In the genomic region with DNA sequence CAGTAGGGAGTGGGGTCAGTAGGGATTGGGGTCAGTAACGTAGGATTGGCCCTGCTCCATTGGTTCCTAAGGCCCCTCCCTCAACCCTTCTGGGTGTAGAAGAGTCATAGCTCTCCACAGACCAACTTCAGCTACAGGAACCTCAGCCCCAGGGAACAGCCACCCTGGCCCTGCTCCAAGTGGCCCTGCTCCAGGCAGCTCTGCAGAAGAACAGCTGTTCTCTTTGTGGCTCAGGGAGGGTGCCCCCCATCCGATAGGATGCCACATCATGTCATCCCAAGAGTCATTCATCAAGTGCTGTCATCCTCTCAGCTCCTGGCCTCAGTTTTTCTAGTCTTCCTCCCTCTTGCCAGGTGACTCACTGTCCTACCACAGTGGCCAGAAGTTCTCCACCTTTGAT, we compare ENCODE assay signal across 9 mouse cellular contexts. TPM values are rescaled to one million over a fixed set of nuclear protein-coding genes. Genes with fewer than 3 reads are reported as not detected.
DNase-seq lines count a peak whose midpoint lies in the region; ATAC-seq lines count a peak whose summit lies in the region.
"Had no signal": no experiment of that assay in that cellular context is flagged by ENCODE, and none has a peak within 500 bp of the region (broad histone marks: within the 10 kb centered on the region; RNA-seq: fewer than 3 reads in every experiment).

No protein-coding gene starts in this region.

- no peak overlapping the region for H3K4me3 ChIP-seq in forebrain, embryonic 13.5 days
- no peak overlapping the region for H3K4me3 ChIP-seq in forebrain, embryonic 10.5 days
- no peak overlapping the region for H3K4me3 ChIP-seq in heart, embryonic 14.5 days (ENCODE audit: control insufficient read depth in 1 of 2, insufficient read depth in 1 of 2, low read depth in 1 of 2, low read length in 2 of 2)
- peak overlapping the region; percentile 58 for H3K4me3 ChIP-seq in limb, embryonic 13.5 days
- no peak overlapping the region for H3K4me3 ChIP-seq in liver, embryonic 11.5 days (ENCODE audit: low read depth, low read length)
- H3K4me3 ChIP-seq: liver, embryonic 13.5 days had no signal

- no peak for DNase-seq in forebrain, embryonic 10.5 days (ENCODE audit: extremely low spot score, low spot score)
- peak; percentile 72 to 75 for DNase-seq in right cerebral cortex, postnatal 10 days (ENCODE audit: low spot score in 2 of 2)
- DNase-seq in right cerebral cortex, postnatal 36 days (ENCODE audit: low spot score in 2 of 2) = no peak
- no peak for DNase-seq in liver, embryonic 11.5 days (ENCODE audit: low spot score)
- no peak for DNase-seq in frontal cortex, postnatal 36 days (ENCODE audit: low spot score in 2 of 2)
- DNase-seq: liver, embryonic 13.5 days had no signal

- H3K4me2 ChIP-seq in forebrain, embryonic 13.5 days = peak overlapping the region; percentile 57; the same call in 1 of the 2 replicates
- peak overlapping the region; percentile 56; the same call in 1 of the 2 replicates for H3K4me2 ChIP-seq in heart, embryonic 14.5 days (ENCODE audit: low read length)
- peak overlapping the region; percentile 95 for H3K4me2 ChIP-seq in limb, embryonic 13.5 days (replicated peaks)
- no peak overlapping the region for H3K4me2 ChIP-seq in liver, embryonic 11.5 days
- H3K4me2 ChIP-seq: liver, embryonic 13.5 days had no signal

- no peak overlapping the region for H3K9ac ChIP-seq in forebrain, embryonic 13.5 days
- H3K9ac ChIP-seq in heart, embryonic 14.5 days (ENCODE audit: low read length) = no peak overlapping the region
- H3K9ac ChIP-seq in limb, embryonic 13.5 days = no peak overlapping the region
- H3K9ac ChIP-seq in liver, embryonic 11.5 days (ENCODE audit: low read depth, low read length) = no peak overlapping the region
- H3K9ac ChIP-seq: liver, embryonic 13.5 days had no signal

- H3K27me3 ChIP-seq in forebrain, embryonic 13.5 days = no peaks in the 10 kb centered on the region
- H3K27me3 ChIP-seq in forebrain, embryonic 10.5 days (ENCODE audit: poor library complexity, severe bottlenecking) = no peaks in the 10 kb centered on the region
- H3K27me3 ChIP-seq in heart, embryonic 14.5 days (ENCODE audit: control insufficient read depth, insufficient read depth, low read length) = no peaks in the 10 kb centered on the region
- H3K27me3 ChIP-seq in limb, embryonic 13.5 days = no peaks in the 10 kb centered on the region
- H3K27me3 ChIP-seq in liver, embryonic 11.5 days (replicated peaks; ENCODE audit: control insufficient read depth, insufficient read depth, low read length) = peaks cover 7% of the 10 kb centered on the region; the same call in 1 of the 2 replicates
- H3K27me3 ChIP-seq: liver, embryonic 13.5 days had no signal

- H3K4me1 ChIP-seq in forebrain, embryonic 13.5 days = peaks cover 77% of the 10 kb centered on the region
- H3K4me1 ChIP-seq in forebrain, embryonic 10.5 days = peaks cover 68% of the 10 kb centered on the region
- H3K4me1 ChIP-seq in heart, embryonic 14.5 days (ENCODE audit: control insufficient read depth in 2 of 2, insufficient read depth in 2 of 2, low read length in 2 of 2) = peaks cover 25 to 28% of the 10 kb centered on the region in 2 experiments; a peak in 3 of 4 replicates
- peaks cover 80% of the 10 kb centered on the region for H3K4me1 ChIP-seq in limb, embryonic 13.5 days
- H3K4me1 ChIP-seq in liver, embryonic 11.5 days (replicated peaks; ENCODE audit: control insufficient read depth, insufficient read depth, low read length) = no peaks in the 10 kb centered on the region; the same call in 1 of the 2 replicates

- H3K9me3 ChIP-seq in forebrain, embryonic 13.5 days (replicated peaks) = no peaks in the 10 kb centered on the region
- H3K9me3 ChIP-seq in forebrain, embryonic 10.5 days = no peaks in the 10 kb centered on the region
- no peaks in the 10 kb centered on the region for H3K9me3 ChIP-seq in heart, embryonic 14.5 days (ENCODE audit: control insufficient read depth, low read length)
- no peaks in the 10 kb centered on the region for H3K9me3 ChIP-seq in limb, embryonic 13.5 days
- no peaks in the 10 kb centered on the region for H3K9me3 ChIP-seq in liver, embryonic 11.5 days (ENCODE audit: control insufficient read depth, low read length)
- H3K9me3 ChIP-seq: liver, embryonic 13.5 days had no signal

- peaks cover 53% of the 10 kb centered on the region for H3K36me3 ChIP-seq in forebrain, embryonic 13.5 days (ENCODE audit: poor library complexity, severe bottlenecking)
- peaks cover 61% of the 10 kb centered on the region for H3K36me3 ChIP-seq in forebrain, embryonic 10.5 days (replicated peaks)
- peaks cover 46% of the 10 kb centered on the region for H3K36me3 ChIP-seq in heart, embryonic 14.5 days (ENCODE audit: control insufficient read depth, insufficient read depth, low read length)
- peaks cover 56% of the 10 kb centered on the region for H3K36me3 ChIP-seq in limb, embryonic 13.5 days
- H3K36me3 ChIP-seq in liver, embryonic 11.5 days (ENCODE audit: control insufficient read depth, insufficient read depth, low read length) = peaks cover 25% of the 10 kb centered on the region; the same call in 1 of the 2 replicates

- 26% methylated on average over 1 of the region's 2 CpGs for WGBS in forebrain, embryonic 13.5 days
- WGBS in forebrain, embryonic 10.5 days = 94% methylated on average over 2 of the region's 2 CpGs
- WGBS in heart, embryonic 14.5 days = 25% methylated on average over 2 of the region's 2 CpGs
- WGBS in limb, embryonic 13.5 days = 63% methylated on average over 2 of the region's 2 CpGs
- WGBS in liver, embryonic 11.5 days = 54% methylated on average over 2 of the region's 2 CpGs

- peak overlapping the region; percentile 68 for H3K27ac ChIP-seq in forebrain, embryonic 13.5 days
- no peak overlapping the region for H3K27ac ChIP-seq in forebrain, embryonic 10.5 days
- H3K27ac ChIP-seq in heart, embryonic 14.5 days (replicated peaks in 1 of 2; ENCODE audit: control insufficient read depth in 1 of 2, insufficient read depth in 1 of 2, low read depth in 2 of 2, low read length in 2 of 2) = no peak overlapping the region; a peak in 1 of 4 replicates
- no peak overlapping the region for H3K27ac ChIP-seq in limb, embryonic 13.5 days
- no peak overlapping the region for H3K27ac ChIP-seq in liver, embryonic 11.5 days (ENCODE audit: low read depth, low read length)
- H3K27ac ChIP-seq: liver, embryonic 13.5 days had no signal

- peak; percentile 11; the same call in 1 of the 2 replicates for ATAC-seq in forebrain, embryonic 13.5 days
- peak; percentile 28; the same call in 1 of the 2 replicates for ATAC-seq in heart, embryonic 14.5 days (ENCODE audit: insufficient number of reproducible peaks, insufficient read depth, low FRiP score, low read depth)
- ATAC-seq in limb, embryonic 13.5 days (ENCODE audit: low FRiP score, low read depth) = no peak
- no peak for ATAC-seq in liver, embryonic 11.5 days (replicated peaks; ENCODE audit: low FRiP score)

RNA-seq across cellular contexts. Expression of gene Mfap4, which starts 2.2 kb away (rescaled TPM):
- polyA plus RNA-seq in forebrain, embryonic 13.5 days (2015; fragmentation: Nextera tagmentation; extraction: Ambion mirVana) = 56.9 and 57.1 TPM in 2 replicates
- polyA plus RNA-seq in forebrain, embryonic 10.5 days (2016; fragmentation: Nextera tagmentation; extraction: Ambion mirVana) = 50.9 and 53.9 TPM in 2 replicates
- polyA plus RNA-seq in heart, embryonic 14.5 days (2014; fragmentation: Nextera tagmentation; extraction: Ambion mirVana) = 123 and 146 TPM in 2 replicates
- 319 TPM in 2 replicates for polyA plus RNA-seq in limb, embryonic 13.5 days (2015; fragmentation: Nextera tagmentation; extraction: Ambion mirVana)
- polyA plus RNA-seq in liver, embryonic 11.5 days (2014; fragmentation: Nextera tagmentation; extraction: Ambion mirVana) = 36.5 and 39.1 TPM in 2 replicates

RNA-seq across cellular contexts. Expression of gene Mapk7, which starts 6.8 kb away (rescaled TPM):
- 91.2 and 96.8 TPM in 2 replicates for polyA plus RNA-seq in forebrain, embryonic 13.5 days (2015; fragmentation: Nextera tagmentation; extraction: Ambion mirVana)
- 82.8 and 84.4 TPM in 2 replicates for polyA plus RNA-seq in forebrain, embryonic 10.5 days (2016; fragmentation: Nextera tagmentation; extraction: Ambion mirVana)
- polyA plus RNA-seq in heart, embryonic 14.5 days (2014; fragmentation: Nextera tagmentation; extraction: Ambion mirVana) = 18.6 and 23.2 TPM in 2 replicates
- 87.3 and 87.8 TPM in 2 replicates for polyA plus RNA-seq in limb, embryonic 13.5 days (2015; fragmentation: Nextera tagmentation; extraction: Ambion mirVana)
- 25.1 and 27.6 TPM in 2 replicates for polyA plus RNA-seq in liver, embryonic 11.5 days (2014; fragmentation: Nextera tagmentation; extraction: Ambion mirVana)

RNA-seq across cellular contexts. Expression of gene B9d1, which starts 17.5 kb away (rescaled TPM):
- polyA plus RNA-seq in forebrain, embryonic 13.5 days (2015; fragmentation: Nextera tagmentation; extraction: Ambion mirVana) = 43.4 and 48.2 TPM in 2 replicates
- 53.0 and 53.3 TPM in 2 replicates for polyA plus RNA-seq in forebrain, embryonic 10.5 days (2016; fragmentation: Nextera tagmentation; extraction: Ambion mirVana)
- 13.3 and 15.3 TPM in 2 replicates for polyA plus RNA-seq in heart, embryonic 14.5 days (2014; fragmentation: Nextera tagmentation; extraction: Ambion mirVana)
- 31.9 and 32.6 TPM in 2 replicates for polyA plus RNA-seq in limb, embryonic 13.5 days (2015; fragmentation: Nextera tagmentation; extraction: Ambion mirVana)
- 10.2 and 11.1 TPM in 2 replicates for polyA plus RNA-seq in liver, embryonic 11.5 days (2014; fragmentation: Nextera tagmentation; extraction: Ambion mirVana)

RNA-seq across cellular contexts. Expression of gene Rnf112, which starts 33.5 kb away (rescaled TPM):
- polyA plus RNA-seq in forebrain, embryonic 13.5 days (2015; fragmentation: Nextera tagmentation; extraction: Ambion mirVana) = 10.1 and 12.2 TPM in 2 replicates
- 0.26 and 0.36 TPM in 2 replicates for polyA plus RNA-seq in forebrain, embryonic 10.5 days (2016; fragmentation: Nextera tagmentation; extraction: Ambion mirVana)
- polyA plus RNA-seq in heart, embryonic 14.5 days (2014; fragmentation: Nextera tagmentation; extraction: Ambion mirVana) = 0.15 TPM in 1 of 2 replicates, not detected in the other
- 0.60 and 0.61 TPM in 2 replicates for polyA plus RNA-seq in limb, embryonic 13.5 days (2015; fragmentation: Nextera tagmentation; extraction: Ambion mirVana)
- 0.27 and 0.34 TPM in 2 replicates for polyA plus RNA-seq in liver, embryonic 11.5 days (2014; fragmentation: Nextera tagmentation; extraction: Ambion mirVana)

Comparison
In these comparisons a context has a peak if more than half of its experiments do, and no peak if none do; other contexts are left out.
1. DNase-seq: peak in right cerebral cortex, postnatal 10 days (2 of 2); none in forebrain, embryonic 10.5 days (single experiment), right cerebral cortex, postnatal 36 days (0 of 2), liver, embryonic 11.5 days (single experiment) and frontal cortex, postnatal 36 days (0 of 2).
2. ATAC-seq: peak in forebrain, embryonic 13.5 days (single experiment) and heart, embryonic 14.5 days (single experiment); none in limb, embryonic 13.5 days (single experiment) and liver, embryonic 11.5 days (single experiment).